Mouse (Mus musculus): ENCODE data around the gene Serpinc1. TPM values are rescaled to one million over a fixed set of nuclear protein-coding genes. Genes with fewer than 3 reads are reported as not detected.
A peak's percentile ranks its signal among the peaks of the same experiment; 100 is the strongest.
"Not testable (repeated sequence)": the region's sequence is repeated elsewhere in the genome, so short reads cannot be mapped to it uniquely, and the experiment has no call there.

Serpinc1 gene
- total RNA-seq, 1 experiment: 0.89 TPM

DNA sequence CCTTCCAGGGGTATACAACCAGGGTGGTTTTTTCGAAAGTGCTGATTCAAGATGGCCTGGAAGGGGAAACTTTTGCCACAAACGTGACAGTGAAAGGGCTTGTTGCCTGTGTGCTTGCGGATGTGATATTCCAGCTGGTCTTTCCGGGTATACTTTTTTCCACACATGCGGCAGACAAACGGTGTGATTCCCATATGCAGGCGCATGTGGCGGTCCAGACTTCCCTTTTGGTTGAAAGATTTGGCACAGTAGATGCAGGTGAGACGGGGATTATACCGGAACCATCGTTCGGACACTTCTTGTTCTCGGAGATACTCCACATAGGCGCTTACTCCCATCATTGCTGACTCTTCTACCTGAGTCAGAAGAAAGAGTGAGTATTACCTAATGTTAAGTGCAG, 41.7 kb downstream of the Serpinc1 start:
- H3K4me3 ChIP-seq (ENCODE audit: insufficient read depth in 1 of 2, low read depth in 1 of 2, low read length in 2 of 2, poor library complexity in 1 of 2, severe bottlenecking in 1 of 2): peak overlapping the region in 1 of 2 experiments; percentile 40; a peak in 1 of 4 replicates
- 0 out of 2 replicates have a peak overlapping the region, but pooled peaks have one; percentile 18 for H3K9ac ChIP-seq (ENCODE audit: insufficient read depth, low read depth, low read length, poor library complexity, severe bottlenecking)
- in situ Hi-C loops (cut with MboI; ENCODE audit: low sequenced_read_pairs in 2 of 2, unreplicated experiment in 2 of 2): no loop called here
- TF ChIP-seq CHD2 (IDR thresholded peaks at IDR 0.05; ENCODE audit: low read depth, low read length) (no peak), MAFK (IDR thresholded peaks at IDR 0.05; ENCODE audit: insufficient read depth, low read depth, low read length) (no peak), ZNF384 (IDR thresholded peaks at IDR 0.05; ENCODE audit: low read depth, low read length) (no peak), HCFC1 (IDR thresholded peaks at IDR 0.05; ENCODE audit: borderline replicate concordance, insufficient read depth, low read length) (no peak), ZC3H11A (IDR thresholded peaks at IDR 0.05; ENCODE audit: borderline replicate concordance, low read depth, low read length) (no peak)
- no peak overlapping the region for H3K27ac ChIP-seq (ENCODE audit: insufficient read depth, low read depth, low read length, poor library complexity, severe bottlenecking)
- DNase-seq (ENCODE audit: low read depth, low spot score): no peak
- H3K36me3 ChIP-seq (ENCODE audit: control insufficient read depth, insufficient read depth, low read length, poor library complexity, severe bottlenecking): peaks cover 6% of the 10 kb centered on the region
- H3K4me1 ChIP-seq (ENCODE audit: control insufficient read depth in 2 of 2, insufficient read depth in 2 of 2, low read length in 2 of 2, poor library complexity in 1 of 2): no peaks in the 10 kb centered on the region
- no peaks in the 10 kb centered on the region for H3K9me3 ChIP-seq (ENCODE audit: control insufficient read depth, insufficient read depth, low read depth, low read length)

DNA sequence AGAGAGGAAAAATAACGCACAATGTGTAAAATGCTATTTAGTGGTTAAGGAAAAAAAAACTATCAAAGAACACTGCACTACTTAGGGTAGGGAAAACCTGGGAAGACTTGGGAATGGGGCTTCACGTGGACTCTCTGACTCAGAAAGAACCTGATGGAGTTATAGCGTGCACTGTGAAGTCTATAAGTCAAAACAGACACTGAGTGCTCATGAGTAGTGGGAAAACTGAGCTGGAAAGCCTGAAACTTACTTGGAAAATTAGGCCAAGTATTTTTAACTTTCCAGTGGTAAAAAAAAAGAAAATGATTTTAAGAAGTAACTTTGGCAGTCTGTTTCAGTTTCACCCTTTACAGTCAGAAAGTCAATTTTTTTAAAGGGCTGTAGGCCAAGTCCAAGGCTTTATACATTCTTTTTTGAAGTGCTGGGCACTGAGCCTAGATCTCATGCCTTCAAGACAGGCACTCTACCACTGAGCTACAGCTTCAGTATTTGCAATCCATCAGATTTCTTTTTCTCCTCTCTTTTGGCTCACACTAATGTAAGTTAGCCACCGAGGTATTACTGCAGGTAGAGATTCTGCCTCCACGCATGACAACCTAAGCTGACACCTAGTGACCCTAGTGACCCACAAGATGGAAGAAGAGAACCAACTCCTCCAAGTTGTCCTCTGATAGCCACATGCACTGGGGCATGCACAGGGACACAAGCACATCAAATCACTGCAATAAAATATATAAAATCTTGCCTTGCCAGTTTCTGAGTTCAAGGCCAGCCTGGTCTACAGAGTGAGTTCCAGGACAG, 47.2 kb downstream of the Serpinc1 start:
- DNase-seq (ENCODE audit: low read depth, low spot score): no peak
- in situ Hi-C loops (cut with MboI; ENCODE audit: low sequenced_read_pairs in 2 of 2, unreplicated experiment in 2 of 2): no loop called here

DNA sequence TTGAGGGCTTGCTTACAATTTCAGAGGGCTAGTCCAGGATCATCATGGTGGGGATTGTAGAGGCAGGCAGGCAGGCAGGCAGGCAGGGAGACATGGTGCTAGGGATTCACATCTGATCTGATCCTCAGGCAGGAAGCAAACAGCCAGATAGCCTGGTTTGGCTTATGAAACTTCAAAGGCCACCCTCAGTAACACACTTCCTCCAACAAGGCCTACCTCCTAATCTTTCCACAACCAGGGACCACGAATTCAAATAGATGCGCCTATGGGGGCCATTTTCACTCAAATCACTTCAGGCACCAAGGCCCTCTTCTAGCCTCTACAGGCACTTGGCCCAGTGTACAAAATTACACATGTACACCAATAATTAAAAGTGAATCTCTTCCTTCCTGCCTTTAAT, 48.8 kb downstream of the Serpinc1 start:
- no peak for DNase-seq (ENCODE audit: low read depth, low spot score)
- H3K27ac ChIP-seq (ENCODE audit: insufficient read depth, low read depth, low read length, poor library complexity, severe bottlenecking): no peak overlapping the region
- no peaks in the 10 kb centered on the region for H3K9me3 ChIP-seq (ENCODE audit: control insufficient read depth, insufficient read depth, low read depth, low read length)
- peaks cover 7% of the 10 kb centered on the region for H3K36me3 ChIP-seq (ENCODE audit: control insufficient read depth, insufficient read depth, low read length, poor library complexity, severe bottlenecking)
- no peak for TF ChIP-seq ZNF384 (IDR thresholded peaks at IDR 0.05; ENCODE audit: low read depth, low read length)
- TF ChIP-seq HCFC1 (IDR thresholded peaks at IDR 0.05; ENCODE audit: borderline replicate concordance, insufficient read depth, low read length): no peak
- TF ChIP-seq CHD2 (IDR thresholded peaks at IDR 0.05; ENCODE audit: low read depth, low read length): no peak
- no peak for TF ChIP-seq ZC3H11A (IDR thresholded peaks at IDR 0.05; ENCODE audit: borderline replicate concordance, low read depth, low read length)
- no peak for TF ChIP-seq MAFK (IDR thresholded peaks at IDR 0.05; ENCODE audit: insufficient read depth, low read depth, low read length)
- no peak overlapping the region for H3K9ac ChIP-seq (ENCODE audit: insufficient read depth, low read depth, low read length, poor library complexity, severe bottlenecking)
- H3K4me3 ChIP-seq (ENCODE audit: insufficient read depth in 1 of 2, low read depth in 1 of 2, low read length in 2 of 2, poor library complexity in 1 of 2, severe bottlenecking in 1 of 2): no peak overlapping the region
- no peaks in the 10 kb centered on the region; a peak in 1 of 4 replicates for H3K4me1 ChIP-seq (ENCODE audit: control insufficient read depth in 2 of 2, insufficient read depth in 2 of 2, low read length in 2 of 2, poor library complexity in 1 of 2)
- in situ Hi-C loops (cut with MboI; ENCODE audit: low sequenced_read_pairs in 2 of 2, unreplicated experiment in 2 of 2): no loop called here

More for the DNA sequence above, 47.2 kb downstream of the Serpinc1 start:
- no peak overlapping the region for H3K27ac ChIP-seq (ENCODE audit: insufficient read depth, low read depth, low read length, poor library complexity, severe bottlenecking)
- H3K4me3 ChIP-seq (ENCODE audit: insufficient read depth in 1 of 2, low read depth in 1 of 2, low read length in 2 of 2, poor library complexity in 1 of 2, severe bottlenecking in 1 of 2): no peak overlapping the region
- TF ChIP-seq MAFK (IDR thresholded peaks at IDR 0.05; ENCODE audit: insufficient read depth, low read depth, low read length) (no peak), HCFC1 (IDR thresholded peaks at IDR 0.05; ENCODE audit: borderline replicate concordance, insufficient read depth, low read length) (no peak), ZC3H11A (IDR thresholded peaks at IDR 0.05; ENCODE audit: borderline replicate concordance, low read depth, low read length) (no peak), CHD2 (IDR thresholded peaks at IDR 0.05; ENCODE audit: low read depth, low read length) (no peak)
- H3K9me3 ChIP-seq (ENCODE audit: control insufficient read depth, insufficient read depth, low read depth, low read length): no peaks in the 10 kb centered on the region
- H3K9ac ChIP-seq (ENCODE audit: insufficient read depth, low read depth, low read length, poor library complexity, severe bottlenecking): no peak overlapping the region
- H3K36me3 ChIP-seq (ENCODE audit: control insufficient read depth, insufficient read depth, low read length, poor library complexity, severe bottlenecking): no peaks in the 10 kb centered on the region; the same call in none of the 2 replicates
- H3K4me1 ChIP-seq (ENCODE audit: control insufficient read depth in 2 of 2, insufficient read depth in 2 of 2, low read length in 2 of 2, poor library complexity in 1 of 2): no peaks in the 10 kb centered on the region; a peak in 1 of 4 replicates

- H3K9me3 ChIP-seq (ENCODE audit: control insufficient read depth, insufficient read depth, low read depth, low read length); in situ Hi-C loops (cut with MboI; ENCODE audit: low sequenced_read_pairs in 2 of 2, unreplicated experiment in 2 of 2); H3K36me3 ChIP-seq (ENCODE audit: control insufficient read depth, insufficient read depth, low read length, poor library complexity, severe bottlenecking); H3K4me3 ChIP-seq (ENCODE audit: insufficient read depth in 1 of 2, low read depth in 1 of 2, low read length in 2 of 2, poor library complexity in 1 of 2, severe bottlenecking in 1 of 2); H3K27ac ChIP-seq (ENCODE audit: insufficient read depth, low read depth, low read length, poor library complexity, severe bottlenecking); DNase-seq (ENCODE audit: low read depth, low spot score); H3K4me1 ChIP-seq (ENCODE audit: control insufficient read depth in 2 of 2, insufficient read depth in 2 of 2, low read length in 2 of 2, poor library complexity in 1 of 2); H3K9ac ChIP-seq (ENCODE audit: insufficient read depth, low read depth, low read length, poor library complexity, severe bottlenecking): not testable (repeated sequence)
These were observed 50.0 kb downstream of the Serpinc1 start for GRCm38 (mm10) chr1:161028427-161028826.
